Mouse (Mus musculus) bone marrow, adult 2 months (tissue): ENCODE data around the gene Cacnb3.

Experiments
- CTCF ChIP-seq: fragments of 200-500 bp; IDR thresholded peaks from 2 replicates; pipeline ENCODE4 v1.5.1; 2011; ENCODE audit warnings: low read length, control low read depth; ENCODE audit not compliant: control insufficient read depth, insufficient read depth
- POLR2A ChIP-seq: fragments of 200-500 bp; IDR thresholded peaks from 2 replicates; pipeline ENCODE4 v1.6.1; 2011; ENCODE audit warnings: low read depth, mild to moderate bottlenecking, control low read depth, low read length, borderline replicate concordance; ENCODE audit not compliant: control insufficient read depth

DNA sequence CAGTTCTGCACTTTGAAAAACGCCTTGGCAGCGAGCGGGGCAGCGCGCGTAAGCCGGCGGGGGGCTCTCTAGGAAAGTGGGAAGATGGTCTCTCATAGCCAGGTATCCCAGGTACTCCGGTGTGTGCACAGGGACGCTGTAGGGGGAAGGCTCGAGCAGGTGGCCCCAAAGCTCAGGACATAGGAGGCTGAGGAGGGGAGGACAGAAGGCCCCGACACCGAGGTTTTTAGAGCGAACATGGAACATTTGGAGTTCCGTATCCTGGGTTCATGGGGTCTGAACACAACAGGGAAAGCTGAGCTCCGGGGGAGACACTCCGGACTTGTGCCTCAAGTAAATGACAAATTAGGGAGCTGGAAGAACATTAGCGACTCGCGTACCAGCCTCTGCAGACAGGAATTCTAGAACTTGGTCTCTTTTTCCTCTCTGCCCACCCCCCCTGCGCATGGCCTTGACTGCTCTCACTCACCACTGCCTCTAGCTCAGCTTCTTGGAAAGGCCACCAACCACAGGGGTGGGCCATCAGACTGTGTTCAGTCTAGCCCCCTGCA lies 4.7 kb downstream of the Cacnb3 start:
- TF ChIP-seq CTCF (no peak), POLR2A (no peak)
